Mouse (Mus musculus) small intestine, adult 2 months (tissue): ENCODE results near the gene Myom1.

Experiments
- CTCF ChIP-seq: fragments of 200-500 bp; IDR thresholded peaks from 2 replicates; pipeline ENCODE4 v1.5.1; 2012; ENCODE audit warnings: low read depth, mild to moderate bottlenecking, control low read depth, inconsistent platforms, low read length, moderate library complexity, mixed read lengths; ENCODE audit not compliant: insufficient replicate concordance, insufficient read length; ENCODE audit errors: extremely low read depth
- POLR2A ChIP-seq: fragments of 200-500 bp; IDR thresholded peaks from 2 replicates; pipeline ENCODE4 v1.6.1; 2012; ENCODE audit warnings: low read depth, mild to moderate bottlenecking, control low read depth, inconsistent platforms, low read length, moderate library complexity

- TF ChIP-seq POLR2A (no peak), CTCF (no peak)
These were observed 36.3 kb upstream of the Myom1 start for GRCm38 (mm10) chr17:70966126-70966525.
